Mouse (Mus musculus) kidney, adult 2 months (tissue): ENCODE data around the gene Csf2ra.

Source experiments
- CTCF ChIP-seq: fragments of 200-500 bp; conservative IDR thresholded peaks from 2 replicates; pipeline ENCODE4 v1.5.1; 2011; ENCODE audit warnings: low read depth, mild to moderate bottlenecking, control low read depth, low read length, moderate library complexity, mixed read lengths; ENCODE audit not compliant: insufficient read depth, insufficient read length
- POLR2A ChIP-seq: fragments of 200-500 bp; IDR thresholded peaks from one replicate; pipeline ENCODE4 v1.6.1; 2011; ENCODE audit warnings: low read depth, low read length, control low read depth

- no peak for TF ChIP-seq CTCF
- TF ChIP-seq POLR2A: no peak
Observed at GRCm38 (mm10) chr19:61226928-61227854, 1.0 kb downstream of the Csf2ra start.
